Mouse (Mus musculus): ENCODE measurements at regions not wholly inside any gene's neighbourhood (a gene's known extent, or its start where the extent isn't known, plus 50 kb on each side); places are given as distances from the start of the nearest gene placed in this dataset.

GRCm38 (mm10) chr13:45245651-45246050, 143.9 kb upstream of the Mylip start:
- no peak for TF ChIP-seq POLR2A (IDR thresholded peaks at IDR 0.05; ENCODE audit: extremely low read depth, insufficient read depth, low read length)
- TF ChIP-seq CTCF (IDR thresholded peaks at IDR 0.05; ENCODE audit: low read depth, low read length) = no peak

All from liver, adult 2 months (tissue).